Mouse (Mus musculus): ENCODE data around the gene Myo18b.

DNA sequence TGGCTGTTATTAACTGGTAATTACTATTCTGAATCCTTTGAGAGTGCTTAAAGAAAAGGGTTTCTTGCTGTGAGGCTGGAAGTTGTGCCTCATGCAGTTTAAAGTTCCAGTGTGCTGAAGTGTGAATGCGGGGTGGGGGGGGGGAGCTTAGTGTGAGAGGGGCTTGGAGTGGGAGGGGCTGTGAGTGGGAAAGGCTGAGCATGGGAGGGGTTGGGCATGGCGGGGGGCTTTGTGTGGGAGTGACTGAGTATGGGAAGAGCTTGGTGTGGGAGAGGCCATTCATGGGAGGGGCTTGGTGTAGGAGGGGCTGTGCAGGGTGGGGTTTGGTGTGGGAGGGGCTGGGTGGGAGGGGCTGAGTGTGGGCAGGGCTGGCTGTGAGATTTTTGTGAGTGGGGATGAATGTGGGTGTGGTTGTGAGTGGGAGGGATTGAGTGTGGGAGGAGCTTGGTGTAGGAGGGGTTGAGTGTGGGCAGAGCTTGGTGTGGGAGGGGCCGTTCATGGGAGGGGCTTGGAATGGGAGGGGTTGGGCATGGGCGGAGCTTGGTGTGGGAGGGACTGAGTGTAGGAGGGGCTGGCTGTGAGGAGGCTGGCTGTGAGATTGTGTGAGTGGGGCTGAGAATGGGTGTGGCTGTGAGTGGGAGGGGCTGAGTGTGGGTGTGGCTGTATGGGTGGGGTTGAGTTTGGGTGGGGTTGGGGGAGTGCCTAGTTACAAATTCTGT is 208.9 kb downstream of the Myo18b start:
- TF ChIP-seq CTCF (IDR thresholded peaks at IDR 0.05; ENCODE audit: extremely low read depth, insufficient read depth, insufficient read length, insufficient replicate concordance) (no peak), POLR2A (IDR thresholded peaks at IDR 0.05; ENCODE audit: low read depth, low read length) (no peak)

All from spleen, adult 2 months (tissue).